Mouse (Mus musculus) heart, adult 10 weeks (tissue): ENCODE data around the gene Ikzf2. TPM values are rescaled to one million over a fixed set of nuclear protein-coding genes. Genes with fewer than 3 reads are reported as not detected.

Source experiments
- polyA plus RNA-seq: library from polyadenylated mRNA; stranded (reverse); fragments of 350-450 nt; fragmentation: Illumina TruSeq; extraction: RNeasy Lipid Tissue Mini Kit (QIAGEN cat#74804); gene quantifications from one replicate; pipeline ENCODE4 v1.2.3, GENCODE M21; 2014; ENCODE audit warnings: low read depth, low replicate concordance

The Ikzf2 gene
- 1.4 TPM for polyA plus RNA-seq

DNA sequence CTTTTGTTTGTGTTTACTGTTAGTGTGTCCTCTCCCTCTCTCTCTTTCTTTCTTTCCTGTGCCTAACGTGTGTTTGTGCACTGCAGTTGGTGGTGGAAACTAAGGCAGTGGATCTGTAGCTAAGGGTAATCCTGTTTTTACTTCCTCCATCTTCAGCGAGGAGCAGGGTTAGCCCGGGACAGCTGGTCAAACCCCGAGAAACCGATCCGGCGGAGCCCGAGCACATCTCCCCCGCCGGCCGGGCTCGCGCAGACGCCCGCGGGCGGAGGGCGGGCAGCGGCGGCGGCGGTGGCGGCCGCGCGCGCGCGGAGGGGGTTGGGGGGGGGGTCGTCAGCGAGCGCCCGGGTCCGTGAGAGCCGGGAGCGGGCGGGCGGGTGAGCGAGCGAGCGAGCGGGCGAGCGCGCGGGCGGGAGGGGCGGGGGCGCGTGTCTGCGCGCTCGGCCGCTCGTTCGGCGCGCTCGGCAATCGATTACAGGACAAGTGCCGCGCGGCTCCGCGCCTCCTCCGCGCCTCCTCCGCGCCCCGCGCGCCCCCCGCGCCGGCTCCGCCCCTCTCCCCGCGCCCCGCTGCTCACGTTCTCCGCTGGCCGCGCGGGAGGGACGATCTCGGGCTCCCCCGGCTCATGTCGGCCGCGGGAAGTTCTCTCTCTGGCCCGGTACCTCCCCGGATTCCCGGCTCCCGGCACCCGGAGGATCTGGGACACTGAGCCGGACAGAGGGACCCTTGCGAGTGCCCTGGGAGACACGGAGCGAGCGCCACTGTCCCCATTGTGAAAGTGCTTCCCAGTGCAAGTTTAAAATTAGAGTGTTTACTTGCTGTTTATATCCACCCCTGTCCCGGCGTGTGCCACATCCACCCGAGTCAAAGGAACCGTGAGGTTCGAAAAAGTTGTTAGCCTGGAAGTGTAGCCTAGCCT lies at the start of gene Ikzf2:
Gene Ikzf2 (minus strand): TSS at position 170 of the 916 bp plus-strand sequence.

Other genes with a start within 250 kb of the Ikzf2 start
- gene Spag16, start 139.7 kb upstream of the Ikzf2 start, polyA plus RNA-seq, result not detected